Mouse (Mus musculus) C2C12 (cell line): Measurements from ENCODE around the gene Arid3a. TPM values are rescaled to one million over a fixed set of nuclear protein-coding genes. Genes with fewer than 3 reads are reported as not detected.

Source experiments
- H3K27me3 ChIP-seq: one replicate; pipeline ENCODE4 v1.6.1; 2011; ENCODE audit not compliant: control insufficient read depth, insufficient read depth, insufficient read length
- H3K36me3 ChIP-seq: one replicate; pipeline ENCODE4 v1.6.1; 2011; ENCODE audit not compliant: control insufficient read depth, insufficient read depth
- H3K4me3 ChIP-seq: one replicate; pipeline ENCODE4 v1.5.1; 2011; ENCODE audit warnings: mild to moderate bottlenecking, control low read depth; ENCODE audit not compliant: poor library complexity, insufficient read depth, severe bottlenecking
- H3K79me2 ChIP-seq: one replicate; pipeline ENCODE4 v1.6.1; 2011; ENCODE audit not compliant: control insufficient read depth, insufficient read depth
- H3K79me3 ChIP-seq: one replicate; pipeline ENCODE4 v1.6.1; 2011; ENCODE audit warnings: low read depth, control low read depth
- H3ac ChIP-seq: one replicate; pipeline ENCODE3; 2011; ENCODE audit warnings: low read depth; ENCODE audit not compliant: control insufficient read depth, insufficient read length
- CEBPB ChIP-seq: IDR thresholded peaks from one replicate; pipeline ENCODE4 v1.6.1; 2011; ENCODE audit warnings: low read depth, mild to moderate bottlenecking, control low read depth, moderate library complexity
- CTCF ChIP-seq: IDR thresholded peaks from one replicate; pipeline ENCODE4 v1.5.1; 2011; ENCODE audit not compliant: control insufficient read depth, insufficient read depth, insufficient read length
- FOSL1 ChIP-seq: IDR thresholded peaks from one replicate; pipeline ENCODE4 v1.8.0; 2011; ENCODE audit warnings: mild to moderate bottlenecking, low read length; ENCODE audit not compliant: poor library complexity, insufficient read depth, severe bottlenecking
- MAX ChIP-seq: IDR thresholded peaks from one replicate; pipeline ENCODE4 v1.6.1; 2011; ENCODE audit warnings: mild to moderate bottlenecking, control low read depth
- MYOD1 ChIP-seq: IDR thresholded peaks from one replicate; pipeline ENCODE4 v1.6.1; 2011; ENCODE audit warnings: low read depth; ENCODE audit not compliant: control insufficient read depth, insufficient read length
- MYOG ChIP-seq: IDR thresholded peaks from one replicate; pipeline ENCODE4 v1.6.1; 2011; ENCODE audit not compliant: control insufficient read depth, insufficient read length; ENCODE audit errors: extremely low read depth
- USF1 ChIP-seq: IDR thresholded peaks from one replicate; pipeline ENCODE4 v1.6.1; 2011; ENCODE audit warnings: low read depth, mild to moderate bottlenecking, control low read depth, moderate library complexity
- polyA plus RNA-seq: library from polyadenylated mRNA; unstranded; fragments of >200 nt; fragmentation: generic; extraction: Trizol; gene quantifications from one replicate; pipeline ENCODE4 v1.2.1, GENCODE M21; 2012; ENCODE audit warnings: missing spikeins

The Arid3a gene
- polyA plus RNA-seq, 1 experiment = 0.74 TPM

- H3K27me3 ChIP-seq = no peaks in the 10 kb centered on the region
- peaks cover 42% of the 10 kb centered on the region for H3K36me3 ChIP-seq
- no peak overlapping the region for H3K4me3 ChIP-seq
- H3K79me3 ChIP-seq = peaks cover 13% of the 10 kb centered on the region
- peaks cover 24% of the 10 kb centered on the region for H3K79me2 ChIP-seq
- TF ChIP-seq CEBPB = no peak
- TF ChIP-seq FOSL1 = no peak
- TF ChIP-seq MYOG = no peak
- no peak overlapping the region for H3ac ChIP-seq
These were observed 49.4 kb downstream of the Arid3a start for GRCm38 (mm10) chr10:79976071-79976721.

GRCm38 (mm10) chr10:79976722-79977107, 49.9 kb downstream of the Arid3a start:
- TF ChIP-seq CTCF = no peak
- TF ChIP-seq MYOG = no peak
- TF ChIP-seq MAX = no peak
- TF ChIP-seq FOSL1 = no peak
- TF ChIP-seq CEBPB = no peak
- TF ChIP-seq USF1 = no peak
- TF ChIP-seq MYOD1 = no peak
- no peak overlapping the region for H3ac ChIP-seq
- peaks cover 18% of the 10 kb centered on the region for H3K79me3 ChIP-seq
- H3K4me3 ChIP-seq = no peak overlapping the region
- no peaks in the 10 kb centered on the region for H3K27me3 ChIP-seq
- H3K36me3 ChIP-seq = peaks cover 42% of the 10 kb centered on the region
- H3K79me2 ChIP-seq = peaks cover 29% of the 10 kb centered on the region

- peaks cover 42% of the 10 kb centered on the region for H3K36me3 ChIP-seq
- peaks cover 35% of the 10 kb centered on the region for H3K79me2 ChIP-seq
- H3K79me3 ChIP-seq = peaks cover 23% of the 10 kb centered on the region
- no peak for TF ChIP-seq FOSL1
- no peak for TF ChIP-seq MAX
- no peak for TF ChIP-seq MYOG
- no peak for TF ChIP-seq USF1
- no peak for TF ChIP-seq CTCF
- TF ChIP-seq MYOD1 = no peak
- TF ChIP-seq CEBPB = no peak
- H3ac ChIP-seq = no peak overlapping the region
- no peak overlapping the region for H3K4me3 ChIP-seq
- no peaks in the 10 kb centered on the region for H3K27me3 ChIP-seq
These were observed 50.5 kb downstream of the Arid3a start for GRCm38 (mm10) chr10:79977324-79977723.

DNA sequence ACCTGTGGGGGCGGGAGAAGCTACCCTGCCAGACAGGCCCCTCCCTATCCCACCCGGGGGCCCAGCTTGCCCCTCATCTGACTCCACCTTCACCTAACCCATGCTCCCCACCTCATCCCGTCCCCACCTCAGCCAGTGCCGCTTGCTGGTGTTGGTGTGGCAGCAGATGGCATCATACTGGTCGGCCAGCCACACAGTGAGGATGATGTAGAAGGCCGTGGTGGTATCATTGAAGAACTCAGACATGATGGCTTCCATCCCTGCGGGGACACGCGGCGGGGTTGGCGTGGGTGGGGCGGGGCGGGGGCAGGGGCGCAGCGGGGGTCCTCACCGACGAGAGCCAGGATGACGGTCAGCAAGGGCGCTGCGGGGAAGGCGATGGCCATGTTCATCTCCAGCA, 51.2 kb downstream of the Arid3a start:
- no peak overlapping the region for H3K4me3 ChIP-seq
- H3K79me3 ChIP-seq = peaks cover 30% of the 10 kb centered on the region
- no peaks in the 10 kb centered on the region for H3K27me3 ChIP-seq
- no peak for TF ChIP-seq USF1
- TF ChIP-seq MAX = no peak
- no peak for TF ChIP-seq CEBPB
- no peak for TF ChIP-seq CTCF
- TF ChIP-seq FOSL1 = no peak
- TF ChIP-seq MYOD1 = no peak
- TF ChIP-seq MYOG = no peak
- peaks cover 43% of the 10 kb centered on the region for H3K79me2 ChIP-seq
- peaks cover 42% of the 10 kb centered on the region for H3K36me3 ChIP-seq
- no peak overlapping the region for H3ac ChIP-seq

GRCm38 (mm10) chr10:79979401-79980155, 52.7 kb downstream of the Arid3a start:
- H3K79me2 ChIP-seq = peaks cover 52% of the 10 kb centered on the region
- H3K27me3 ChIP-seq = no peaks in the 10 kb centered on the region
- H3K36me3 ChIP-seq = peaks cover 42% of the 10 kb centered on the region
- peaks cover 38% of the 10 kb centered on the region for H3K79me3 ChIP-seq
- H3ac ChIP-seq = no peak overlapping the region
- TF ChIP-seq CTCF (no peak), MAX (no peak), FOSL1 (no peak), CEBPB (no peak), MYOD1 (no peak), USF1 (no peak), MYOG (no peak)
- no peak overlapping the region for H3K4me3 ChIP-seq
